In the genomic region with DNA sequence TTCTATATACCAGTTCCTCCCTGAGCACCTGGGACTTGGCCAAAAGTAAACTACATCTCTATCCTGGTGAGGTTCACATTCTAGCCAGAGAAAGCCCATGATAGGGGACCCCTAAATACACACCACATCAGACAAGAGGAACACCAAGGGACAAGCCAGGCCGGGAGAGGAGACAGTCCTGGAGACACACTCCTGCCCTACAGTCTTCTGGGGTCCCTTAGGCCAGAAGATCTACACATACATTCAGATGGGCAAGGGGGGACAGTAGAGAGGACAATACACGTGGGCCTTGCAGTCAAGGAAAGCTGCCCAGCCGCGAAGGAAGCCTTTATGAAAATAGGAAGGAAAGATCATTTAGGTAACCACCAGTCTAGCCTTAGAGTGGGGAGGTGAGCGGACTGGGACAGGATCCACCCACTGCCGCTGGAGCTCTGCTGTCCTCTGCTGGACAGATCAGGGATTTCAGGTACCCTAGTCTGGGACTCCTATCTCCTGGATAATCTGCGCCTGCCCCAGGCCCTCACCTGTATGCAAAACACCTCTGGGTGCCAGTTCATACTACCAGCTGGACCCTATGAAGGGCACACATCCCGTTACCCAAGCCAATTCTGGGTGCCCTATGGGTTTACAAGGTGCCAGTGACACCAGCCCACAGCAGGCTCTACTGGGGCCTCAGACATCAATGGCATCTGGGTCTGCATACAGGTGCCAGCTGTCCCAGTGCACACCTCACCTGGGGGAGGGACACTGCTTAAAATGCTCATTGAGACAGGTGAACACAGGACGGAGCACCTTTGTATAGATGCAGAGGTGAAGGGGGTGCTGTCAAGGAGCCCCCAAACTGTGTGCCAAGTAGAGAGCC, we compare ENCODE assay signal across 8 mouse cellular contexts. TPM values are rescaled to one million over a fixed set of nuclear protein-coding genes. Genes with fewer than 3 reads are reported as not detected.
DNase-seq lines count a peak whose midpoint lies in the region; ATAC-seq and TF ChIP-seq lines count a peak whose summit lies in the region.

No protein-coding gene starts in this region.

- TF ChIP-seq CTCF in Patski (IDR thresholded peaks at IDR 0.05): peak; percentile 98

- in situ Hi-C loops in Patski (cut with MboI; ENCODE audit: low pct_unique_long_range_greater_than_20kb): loop anchor here (5.0 to 10.0 kb wide), 3 partner anchors 131 to 448 kb away; a partner anchor contains a TSS

- no peak overlapping the region for H3K4me2 ChIP-seq in hindbrain, embryonic 15.5 days

- no peak overlapping the region for H3K27ac ChIP-seq in hindbrain, embryonic 15.5 days (replicated peaks)

- no peak overlapping the region for H3K4me3 ChIP-seq in hindbrain, embryonic 15.5 days

- POLR2A ChIA-PET in Patski (lab: Charles Lee): interaction anchor here (0.5 to 1.8 kb wide), 5 partner anchors 79 to 315 kb away, joined by 3 to 11 read pairs (median 5); no protein-coding TSS in a partner anchor

- ATAC-seq in Patski: peak; percentile 17
- ATAC-seq in hindbrain, embryonic 15.5 days (ENCODE audit: low FRiP score, low read depth): peak; percentile 69; the same call in 1 of the 2 replicates

- no peaks in the 10 kb centered on the region for H3K27me3 ChIP-seq in Patski
- 0 out of 2 replicates have a peak, but pooled peaks cover 2% of the 10 kb centered on the region for H3K27me3 ChIP-seq in hindbrain, embryonic 15.5 days

- H3K36me3 ChIP-seq in hindbrain, embryonic 15.5 days: no peaks in the 10 kb centered on the region

- CTCF ChIA-PET in Patski (lab: Charles Lee): interaction anchor here (0.8 to 2.9 kb wide), 8 partner anchors 9 to 313 kb away, joined by 3 to 24 read pairs (median 4); no protein-coding TSS in a partner anchor

- no peak overlapping the region for H3K9ac ChIP-seq in hindbrain, embryonic 15.5 days

- 0 out of 2 replicates have a peak, but pooled peaks cover 6% of the 10 kb centered on the region for H3K4me1 ChIP-seq in hindbrain, embryonic 15.5 days (replicated peaks)

- H3K9me3 ChIP-seq in hindbrain, embryonic 15.5 days: no peaks in the 10 kb centered on the region

- DNase-seq in Patski (ENCODE audit: low read depth, low spot score): no peak
- peak; percentile 85 for DNase-seq in cerebellum, adult 9-11 months
- peak; percentile 31 to 70 for DNase-seq in frontal cortex, postnatal 10 days (ENCODE audit: low spot score in 2 of 2)
- DNase-seq in layer of hippocampus, postnatal 25 days (ENCODE audit: extremely low spot score in 1 of 2, low spot score in 1 of 2): peak; percentile 75 to 91
- DNase-seq in lung, postnatal 4 days: peak; percentile 74 to 88
- peak; percentile 78 for DNase-seq in right cerebral cortex, postnatal 14 days
- peak; percentile 89 for DNase-seq in urinary bladder, postnatal 14 days (ENCODE audit: low spot score)

- WGBS in hindbrain, embryonic 15.5 days: 13% methylated on average over 9 of the region's 9 CpGs

RNA-seq across cellular contexts. Expression of a gene that starts 35.2 kb away (rescaled TPM):
- polyA plus RNA-seq in Patski (2021): not detected
- polyA plus RNA-seq in hindbrain, embryonic 15.5 days (2015; fragmentation: Nextera tagmentation; extraction: Ambion mirVana): not detected in 2 replicates
- 1 to 10 TPM in 1 of 2 experiments, under 1 TPM in 1; 0.44 to 1.5 TPM for total RNA-seq in layer of hippocampus, postnatal 25 days (2021)

RNA-seq across cellular contexts. Expression of a gene that starts 40.7 kb away (rescaled TPM):
- polyA plus RNA-seq in Patski (2021): 18.6 TPM
- 3.4 and 3.7 TPM in 2 replicates for polyA plus RNA-seq in hindbrain, embryonic 15.5 days (2015; fragmentation: Nextera tagmentation; extraction: Ambion mirVana)
- 1 to 10 TPM; 4.0 to 5.8 TPM for total RNA-seq in layer of hippocampus, postnatal 25 days (2021)

RNA-seq across cellular contexts. Expression of a gene that starts 57.5 kb away (rescaled TPM):
- 0.09 TPM for polyA plus RNA-seq in Patski (2021)
- polyA plus RNA-seq in hindbrain, embryonic 15.5 days (2015; fragmentation: Nextera tagmentation; extraction: Ambion mirVana): 3.9 and 4.9 TPM in 2 replicates
- total RNA-seq in layer of hippocampus, postnatal 25 days (2021): 1 to 10 TPM in 1 of 2 experiments, under 1 TPM in 1; 0.87 to 1.1 TPM
